8 mouse cellular contexts compared by ENCODE assay signal in genomic region chr13:83714466-83715307, GRCm38 (mm10).
DNase-seq lines count a peak whose midpoint lies in the region; ATAC-seq and TF ChIP-seq lines count a peak whose summit lies in the region.

No protein-coding gene starts in this region.

- H3K9ac ChIP-seq in heart, embryonic 12.5 days = no peak overlapping the region
- H3K9ac ChIP-seq in kidney, embryonic 16.5 days (replicated peaks; ENCODE audit: low read length) = no peak overlapping the region
- no peak overlapping the region for H3K9ac ChIP-seq in stomach, embryonic 14.5 days (replicated peaks; ENCODE audit: low read depth, low read length)

- 0 out of 2 replicates have a peak, but pooled peaks have one; percentile 55 for ATAC-seq in heart, embryonic 12.5 days (ENCODE audit: insufficient number of reproducible peaks, low FRiP score)
- peak; percentile 68; the same call in 1 of the 2 replicates for ATAC-seq in kidney, embryonic 16.5 days (ENCODE audit: low FRiP score, low TSS enrichment)
- peak; percentile 80; the same call in 1 of the 2 replicates for ATAC-seq in stomach, embryonic 14.5 days (ENCODE audit: insufficient number of reproducible peaks, insufficient read depth, low FRiP score, low read depth)

- H3K4me1 ChIP-seq in bone marrow, adult 2 months (ENCODE audit: control insufficient read depth, insufficient read depth, low read length) = no peaks in the 10 kb centered on the region; the same call in 1 of the 2 replicates
- 0 out of 2 replicates have a peak, but pooled peaks cover 2% of the 10 kb centered on the region for H3K4me1 ChIP-seq in embryonic fibroblast, embryonic 13.5 days (ENCODE audit: control insufficient read depth, insufficient read depth, low read length)
- H3K4me1 ChIP-seq in heart, embryonic 12.5 days (replicated peaks) = peaks cover 12% of the 10 kb centered on the region
- H3K4me1 ChIP-seq in kidney, embryonic 16.5 days (ENCODE audit: insufficient read depth, low read length) = no peaks in the 10 kb centered on the region
- no peaks in the 10 kb centered on the region for H3K4me1 ChIP-seq in stomach, embryonic 14.5 days (ENCODE audit: control insufficient read depth, insufficient read depth, low read length)

- no peaks in the 10 kb centered on the region for H3K9me3 ChIP-seq in heart, embryonic 12.5 days (replicated peaks)
- no peaks in the 10 kb centered on the region for H3K9me3 ChIP-seq in kidney, embryonic 16.5 days (ENCODE audit: low read length)
- no peaks in the 10 kb centered on the region for H3K9me3 ChIP-seq in stomach, embryonic 14.5 days (ENCODE audit: control insufficient read depth, low read depth, low read length)

- peak; percentile 89 for TF ChIP-seq CTCF in bone marrow, adult 2 months (IDR thresholded peaks at IDR 0.05; ENCODE audit: control insufficient read depth, insufficient read depth, low read length)
- TF ChIP-seq CTCF in embryonic fibroblast, embryonic 13.5 days (IDR thresholded peaks at IDR 0.05; ENCODE audit: borderline replicate concordance, insufficient read depth, low read length) = peak; percentile 94

- H3K4me2 ChIP-seq in heart, embryonic 12.5 days = peak overlapping the region; percentile 67
- peak overlapping the region; percentile 42 for H3K4me2 ChIP-seq in kidney, embryonic 16.5 days (replicated peaks; ENCODE audit: low read depth, low read length)
- no peak overlapping the region for H3K4me2 ChIP-seq in stomach, embryonic 14.5 days (replicated peaks; ENCODE audit: low read depth, low read length)

- no peaks in the 10 kb centered on the region for H3K36me3 ChIP-seq in heart, embryonic 12.5 days
- no peaks in the 10 kb centered on the region for H3K36me3 ChIP-seq in kidney, embryonic 16.5 days (ENCODE audit: insufficient read depth, low read length)
- H3K36me3 ChIP-seq in stomach, embryonic 14.5 days (ENCODE audit: control insufficient read depth, insufficient read depth, low read length) = no peaks in the 10 kb centered on the region

- peaks cover 87% of the 10 kb centered on the region for H3K27me3 ChIP-seq in heart, embryonic 12.5 days (replicated peaks)
- peaks cover 87% of the 10 kb centered on the region for H3K27me3 ChIP-seq in kidney, embryonic 16.5 days (ENCODE audit: insufficient read depth, low read length)
- peaks cover 62% of the 10 kb centered on the region for H3K27me3 ChIP-seq in stomach, embryonic 14.5 days (ENCODE audit: control insufficient read depth, insufficient read depth, low read length)

- no peak for TF ChIP-seq POLR2A in bone marrow, adult 2 months (IDR thresholded peaks at IDR 0.05; ENCODE audit: borderline replicate concordance, control insufficient read depth, low read depth, low read length)
- TF ChIP-seq POLR2A in embryonic fibroblast, embryonic 13.5 days (IDR thresholded peaks at IDR 0.05; ENCODE audit: low read depth, low read length) = no peak

- 3% methylated on average over 22 of the region's 22 CpGs for WGBS in bone marrow, adult 2 months
- WGBS in heart, embryonic 12.5 days = 1% methylated on average over 22 of the region's 22 CpGs
- WGBS in kidney, embryonic 16.5 days = under 1% methylated on average over 22 of the region's 22 CpGs
- 2% methylated on average over 22 of the region's 22 CpGs for WGBS in stomach, embryonic 14.5 days

- H3K4me3 ChIP-seq in bone marrow, adult 2 months (replicated peaks; ENCODE audit: control insufficient read depth, low read depth, low read length) = no peak overlapping the region
- no peak overlapping the region for H3K4me3 ChIP-seq in embryonic fibroblast, embryonic 13.5 days (ENCODE audit: insufficient read depth, low read length)
- peak overlapping the region; percentile 35 for H3K4me3 ChIP-seq in heart, embryonic 12.5 days
- H3K4me3 ChIP-seq in kidney, embryonic 16.5 days (ENCODE audit: low read length) = peak overlapping the region; percentile 24; the same call in 1 of the 2 replicates
- H3K4me3 ChIP-seq in stomach, embryonic 14.5 days (ENCODE audit: low read depth, low read length) = 0 out of 2 replicates have a peak overlapping the region, but pooled peaks have one; percentile 11

- no peak overlapping the region for H3K27ac ChIP-seq in bone marrow, adult 2 months (ENCODE audit: control insufficient read depth, insufficient read depth, low read depth, low read length, poor library complexity)
- no peak overlapping the region for H3K27ac ChIP-seq in embryonic fibroblast, embryonic 13.5 days (ENCODE audit: insufficient read depth, low read length)
- H3K27ac ChIP-seq in heart, embryonic 12.5 days (ENCODE audit: poor library complexity, severe bottlenecking) = no peak overlapping the region
- H3K27ac ChIP-seq in kidney, embryonic 16.5 days (ENCODE audit: low read length) = no peak overlapping the region
- H3K27ac ChIP-seq in stomach, embryonic 14.5 days (ENCODE audit: low read length) = no peak overlapping the region

- peak; percentile 86 to 87 for DNase-seq in B cell, adult 2 months
- DNase-seq in liver = peak; percentile 66
- DNase-seq in natural killer cell, adult 2 months (ENCODE audit: low spot score in 2 of 2) = peak; percentile 64 to 72

Comparison
In these comparisons a context has a peak if more than half of its experiments do, and no peak if none do; other contexts are left out.
1. H3K4me3 ChIP-seq: peak in heart, embryonic 12.5 days (single experiment), kidney, embryonic 16.5 days (single experiment) and stomach, embryonic 14.5 days (single experiment); none in bone marrow, adult 2 months (single experiment) and embryonic fibroblast, embryonic 13.5 days (single experiment).
2. Peak in every context shown above with its lines, with median percentiles within 50 percentile points of each other: DNase-seq and ATAC-seq.